Mouse (Mus musculus) induced T-regulatory cell, adult 2 months (primary cell): ENCODE measurements around the gene Pds5b.
"Not testable (repeated sequence)": the region's sequence is repeated elsewhere in the genome, so short reads cannot be mapped to it uniquely, and the experiment has no call there.

Experiments
- DNase-seq: peaks from one replicate; pipeline ENCODE4 v3.0.0-alpha.2; 2012; ENCODE audit warnings: low read depth

Pds5b gene

DNA sequence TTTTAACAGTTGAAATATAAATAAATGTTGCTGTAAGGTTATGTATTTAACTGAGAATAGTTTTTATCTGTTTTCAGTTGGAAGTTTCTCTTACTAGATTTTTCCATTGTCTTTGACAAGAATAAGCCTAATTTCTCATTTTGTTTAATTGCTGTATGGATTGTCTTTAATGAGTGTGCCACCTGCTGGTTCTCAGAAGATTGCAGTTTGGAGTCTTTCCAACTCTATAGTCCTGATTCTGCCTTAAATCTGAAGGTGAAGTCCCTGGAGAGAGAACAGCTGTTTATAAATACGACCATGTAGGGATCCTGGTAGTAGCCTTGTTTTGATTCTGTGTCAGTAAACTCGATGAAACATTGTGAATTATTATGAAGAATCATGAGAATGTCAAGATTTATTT, 29.2 kb downstream of the Pds5b start:
- peak; percentile 79 for DNase-seq

DNA sequence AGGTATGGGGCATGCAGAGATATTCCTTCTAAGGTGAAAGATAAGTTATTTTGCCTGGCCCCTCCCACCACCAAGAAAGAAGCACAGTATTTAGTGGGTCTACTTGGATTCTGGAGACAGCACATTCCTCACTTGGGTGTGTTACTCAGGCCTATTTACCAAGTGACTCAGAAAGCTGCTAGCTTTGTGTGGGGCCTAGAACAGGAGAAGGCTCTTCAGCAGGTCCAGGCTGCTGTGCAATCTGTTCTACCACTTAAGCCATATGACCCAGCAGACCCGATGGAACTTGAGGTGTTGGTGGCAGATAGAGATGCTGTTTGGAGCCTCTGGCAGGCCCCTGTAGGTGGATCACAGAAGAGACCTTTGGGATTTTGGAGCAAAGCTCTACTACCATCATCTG, 33.1 kb downstream of the Pds5b start:
- DNase-seq = not testable (repeated sequence)

DNA sequence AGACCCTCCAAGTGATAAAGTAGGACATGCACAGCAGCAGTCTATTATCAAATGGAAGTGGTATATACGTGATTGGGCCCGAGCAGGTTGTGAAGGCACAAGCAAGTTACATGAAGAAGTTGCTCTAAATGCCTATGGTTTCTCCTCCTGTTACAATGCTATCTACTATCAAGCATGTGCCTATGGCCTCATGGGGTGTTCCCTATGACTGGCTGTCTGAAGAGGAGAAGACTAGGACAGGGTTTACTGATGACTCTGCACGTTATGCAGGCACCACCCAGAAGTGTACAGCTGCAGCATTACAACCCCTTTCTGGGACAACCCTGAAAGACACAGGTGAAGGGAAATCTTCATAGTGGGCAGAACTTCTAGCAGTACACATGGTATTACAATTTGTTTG, 33.6 kb downstream of the Pds5b start:
- DNase-seq = not testable (repeated sequence)

DNA sequence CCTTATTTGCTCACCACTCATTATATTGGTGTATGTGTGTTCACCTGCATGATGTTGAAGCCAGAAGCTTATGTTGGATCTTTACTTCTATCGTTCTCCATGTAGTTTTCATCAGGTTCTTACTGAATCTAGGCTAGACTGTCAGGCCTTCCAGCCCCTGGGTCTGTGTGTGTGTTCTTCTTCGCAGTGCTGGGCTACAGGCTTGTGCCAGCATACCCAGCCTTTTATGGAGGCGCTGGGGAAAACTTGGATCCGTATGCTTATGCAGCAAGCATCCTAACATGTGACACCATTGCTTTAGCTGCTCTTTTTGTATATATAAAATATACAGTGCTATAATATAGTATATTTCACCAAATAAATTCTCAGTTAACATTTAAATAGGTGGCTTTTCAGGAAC, 38.0 kb downstream of the Pds5b start:
- no peak for DNase-seq

DNA sequence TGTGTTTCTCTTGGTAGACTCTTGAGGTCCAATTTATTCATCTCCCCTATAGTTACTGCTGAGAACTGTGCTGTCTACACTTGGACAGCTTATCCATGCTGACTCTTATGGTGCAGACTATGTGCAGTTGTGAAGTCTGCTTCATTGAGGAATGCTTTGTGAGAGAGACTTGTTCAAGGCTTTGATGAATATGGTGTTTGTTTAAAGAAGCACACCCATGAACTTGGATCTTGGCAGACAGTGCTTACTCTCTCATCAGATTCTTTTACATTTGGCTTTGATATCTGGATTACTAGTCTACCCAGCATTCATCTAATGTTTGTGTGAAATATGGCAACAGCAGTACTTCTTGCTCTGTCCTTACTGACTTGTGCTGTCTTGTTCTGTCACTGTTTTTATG, 39.9 kb downstream of the Pds5b start:
- DNase-seq = no peak

DNA sequence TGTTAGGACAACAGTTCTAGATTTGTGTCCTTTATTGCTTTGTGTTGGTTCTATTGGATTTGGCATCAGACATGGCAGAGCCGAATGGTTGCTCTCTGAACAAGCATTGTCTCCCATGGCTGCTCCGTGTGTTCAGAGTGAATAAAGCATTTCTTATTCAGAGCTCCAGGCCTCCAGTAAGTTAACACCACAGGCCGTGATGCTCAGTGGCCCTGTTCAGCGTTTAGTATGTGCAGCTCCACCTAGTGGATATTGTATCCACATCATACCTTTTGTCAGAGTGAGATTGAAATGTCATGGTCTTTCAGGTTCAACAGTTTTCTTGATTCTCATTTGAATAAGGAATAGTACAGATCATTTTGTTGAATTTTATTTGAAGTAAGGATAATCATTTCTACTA, 44.2 kb downstream of the Pds5b start:
- peak; percentile 63 for DNase-seq

DNA sequence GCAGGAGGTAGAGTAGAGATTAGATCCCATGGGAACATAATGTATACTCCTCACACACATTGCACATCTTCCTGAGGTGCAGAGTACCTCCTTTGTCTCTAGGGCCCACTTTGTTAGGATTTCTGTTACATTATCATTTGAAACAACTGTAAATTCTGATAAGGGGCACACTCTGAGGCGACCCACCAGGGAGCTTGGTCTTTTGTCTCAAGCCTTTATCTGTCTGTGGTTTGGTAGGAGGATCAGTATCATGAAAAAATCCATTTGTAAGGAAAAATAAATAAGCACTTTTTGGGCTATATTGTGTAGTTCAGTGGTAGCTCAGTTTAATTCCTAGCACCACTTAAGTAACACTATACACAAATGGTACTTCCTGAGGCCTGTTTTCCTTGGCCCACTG, 51.1 kb downstream of the Pds5b start:
- no peak for DNase-seq

DNA sequence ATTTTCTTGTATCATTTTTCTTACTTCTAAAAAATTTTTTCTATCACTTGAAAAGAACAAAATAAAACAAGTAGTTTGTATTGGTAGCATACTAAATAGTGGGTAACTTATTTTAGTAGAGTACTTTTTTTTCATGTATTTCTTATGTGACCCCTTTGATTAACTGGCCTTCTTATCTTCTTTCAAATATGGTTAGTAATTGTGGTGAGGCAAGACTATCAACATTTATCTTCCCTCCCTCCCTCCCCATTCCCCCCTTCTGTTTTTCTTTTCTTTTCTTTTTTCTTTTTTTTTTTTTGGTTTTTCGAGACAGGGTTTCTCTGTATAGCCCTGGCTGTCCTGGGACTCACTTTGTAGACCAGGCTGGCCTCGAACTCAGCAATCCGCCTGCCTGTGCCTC, 63.5 kb downstream of the Pds5b start:
- DNase-seq = not testable (repeated sequence)

DNA sequence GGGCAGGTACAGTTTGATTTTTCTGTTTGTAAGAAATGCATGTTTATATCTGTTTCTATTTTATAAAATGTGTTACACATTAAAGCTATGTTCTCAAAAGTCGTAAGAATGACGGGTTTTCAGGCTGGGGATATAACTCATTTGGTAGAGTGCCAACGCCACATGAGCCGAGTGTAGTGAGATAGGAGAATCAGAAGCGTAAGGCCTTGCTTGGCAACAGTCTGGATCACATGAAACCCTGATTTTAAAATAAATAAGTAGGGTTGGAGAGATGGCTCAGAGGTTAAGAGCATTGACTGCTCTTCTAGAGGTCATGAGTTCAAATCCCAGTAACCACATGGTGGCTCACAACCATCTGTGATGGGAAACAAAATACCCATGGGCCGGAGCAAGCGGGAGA, 65.8 kb downstream of the Pds5b start:
- no peak for DNase-seq

DNA sequence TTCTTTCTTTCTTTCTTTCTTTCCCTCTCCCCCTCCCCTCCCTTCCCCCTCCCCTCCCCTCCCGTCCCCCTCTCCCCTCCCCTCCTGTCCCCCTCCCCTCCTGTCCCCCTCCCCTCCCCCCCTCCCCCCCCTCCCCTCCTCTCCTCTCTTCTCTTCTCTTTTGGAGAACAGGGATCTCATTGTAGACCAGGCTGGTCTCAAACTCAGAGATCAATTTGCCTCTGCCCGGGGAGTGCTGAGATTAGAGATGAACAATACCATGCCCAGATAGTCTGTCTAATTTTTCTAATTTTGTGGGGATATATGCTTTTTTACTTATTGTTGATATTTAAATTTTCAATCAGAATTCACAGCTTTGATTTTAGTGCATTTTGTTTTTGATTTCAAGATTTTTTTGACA, 67.1 kb downstream of the Pds5b start:
- no peak for DNase-seq

DNA sequence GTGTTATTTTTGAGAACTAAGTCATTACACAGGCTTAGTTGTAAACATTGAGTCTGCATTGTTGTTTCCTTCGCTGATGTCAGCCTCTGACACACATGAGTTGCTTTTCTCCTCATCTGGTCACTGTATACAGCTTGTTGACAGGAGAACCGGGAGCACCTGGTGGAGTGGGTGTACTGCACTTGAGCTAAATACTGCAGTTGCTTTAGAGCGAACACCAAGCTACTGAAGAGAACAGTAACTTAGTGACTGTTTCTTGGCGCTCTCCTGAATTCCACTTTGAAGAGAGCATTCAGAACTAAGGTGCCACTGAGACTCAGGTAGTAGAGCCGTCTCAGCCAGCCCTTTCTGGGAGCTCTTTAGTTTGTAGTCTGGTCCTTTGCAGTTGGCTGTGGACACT, 83.1 kb downstream of the Pds5b start:
- DNase-seq = no peak

DNA sequence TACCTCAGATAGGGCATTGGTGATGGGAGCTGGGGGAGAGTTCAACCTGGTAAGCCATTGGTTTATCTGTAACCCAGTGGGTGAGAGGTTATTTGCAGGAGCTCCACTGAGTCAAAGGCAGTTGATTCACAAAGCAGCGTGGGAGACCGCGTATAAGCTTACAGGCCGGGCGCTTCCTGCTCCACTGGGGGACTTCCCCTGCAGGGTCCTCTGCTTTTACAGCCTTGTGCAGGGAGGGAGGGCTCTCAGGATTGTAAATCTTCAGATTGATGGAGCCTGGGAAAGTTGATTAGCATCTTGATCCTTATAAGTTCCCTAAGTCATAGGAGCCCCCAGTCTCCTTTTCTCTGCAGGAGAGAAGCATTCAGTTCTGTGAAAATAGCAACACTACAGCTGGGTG, 98.9 kb downstream of the Pds5b start:
- peak; percentile 41 for DNase-seq

DNA sequence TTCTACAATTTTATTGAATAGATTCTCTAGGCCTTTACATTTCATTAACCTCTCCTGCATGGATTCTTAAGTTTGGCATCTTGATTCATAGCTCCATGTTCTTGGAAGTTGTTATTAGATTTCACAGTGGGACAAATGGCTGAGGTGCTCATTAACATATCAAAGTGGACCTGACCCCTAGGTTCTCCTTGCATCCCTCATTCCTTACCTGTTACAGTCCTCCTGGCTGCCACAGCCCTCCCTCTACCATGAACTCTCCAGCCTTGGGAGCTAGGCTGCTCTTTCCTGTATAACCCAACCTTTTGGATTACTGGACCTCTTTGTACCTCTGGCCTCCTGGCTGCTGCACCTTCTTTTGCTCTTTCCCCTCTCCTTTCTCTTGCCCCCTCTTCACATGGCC, 99.5 kb downstream of the Pds5b start:
- DNase-seq = no peak

DNA sequence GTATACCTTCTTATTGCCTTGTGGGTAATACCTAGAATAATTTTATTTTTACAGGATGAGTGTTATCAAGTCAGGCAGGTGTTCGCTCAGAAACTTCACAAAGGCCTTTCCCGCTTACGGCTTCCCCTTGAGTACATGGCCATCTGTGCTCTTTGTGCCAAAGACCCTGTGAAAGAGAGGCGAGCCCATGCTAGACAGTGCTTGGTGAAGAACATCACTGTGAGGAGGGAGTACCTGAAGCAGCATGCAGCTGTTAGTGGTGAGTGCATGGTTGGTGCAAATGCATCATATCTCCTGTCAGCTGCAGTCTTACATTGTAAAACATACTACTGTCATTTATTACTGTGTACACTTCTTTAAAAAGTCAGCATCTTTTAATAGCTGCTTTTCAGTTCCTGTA, 114.7 kb downstream of the Pds5b start:
- DNase-seq = no peak

DNA sequence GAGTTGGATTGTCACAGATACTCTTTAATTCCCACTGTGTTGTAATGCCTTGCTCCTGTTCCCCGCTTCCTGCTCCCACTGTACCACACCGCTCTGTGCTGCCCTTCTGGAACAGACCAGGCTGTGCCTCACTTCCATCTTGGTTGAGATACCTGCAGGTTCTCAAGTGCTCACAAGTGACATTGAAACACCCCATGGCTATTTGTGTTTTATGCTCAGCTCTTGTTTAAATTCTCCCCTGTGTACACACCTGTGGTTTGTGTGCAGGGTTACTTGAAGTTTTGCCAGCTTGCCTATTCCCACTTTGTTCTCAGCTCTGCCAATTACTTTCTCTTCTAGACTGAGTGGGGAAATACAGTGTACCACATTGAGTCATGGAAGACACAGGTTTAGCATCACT, 115.5 kb downstream of the Pds5b start:
- DNase-seq = no peak

DNA sequence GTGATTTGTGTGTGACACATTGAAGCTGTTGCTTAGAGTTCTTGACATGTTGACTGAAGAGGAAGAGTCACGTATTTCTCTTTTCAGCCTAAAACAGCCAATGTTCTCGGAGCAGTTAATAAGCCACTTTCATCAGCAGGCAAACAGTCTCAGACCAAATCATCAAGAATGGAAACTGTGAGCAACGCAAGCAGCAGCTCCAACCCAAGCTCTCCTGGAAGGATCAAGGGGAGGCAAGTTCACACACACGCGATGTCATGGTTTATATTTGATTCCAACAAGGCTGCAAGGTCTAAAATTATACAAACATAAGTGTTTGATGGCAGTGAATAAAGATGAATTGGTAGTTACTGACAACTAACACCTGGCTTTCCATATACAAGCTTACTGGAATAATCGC, 120.6 kb downstream of the Pds5b start:
- DNase-seq = no peak

DNA sequence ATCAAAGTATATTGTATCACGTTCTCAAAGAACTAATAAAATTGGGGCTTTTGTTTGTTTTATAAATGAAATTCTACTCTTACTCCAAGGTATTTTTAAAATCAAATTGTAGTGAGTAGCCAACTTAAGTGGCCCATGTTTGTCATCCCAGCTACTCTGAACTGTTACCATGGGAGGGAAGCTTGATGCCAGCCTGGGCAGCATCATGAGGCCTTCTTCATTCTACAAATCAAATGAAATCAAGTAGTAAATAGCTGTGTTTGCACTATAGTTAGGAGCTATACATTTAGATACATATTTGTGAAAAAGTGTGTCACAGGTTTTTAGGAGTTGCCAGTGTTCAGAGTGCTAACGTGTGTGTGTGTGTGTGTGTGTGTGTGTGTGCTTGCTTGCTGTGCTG, 126.5 kb downstream of the Pds5b start:
- DNase-seq = no peak

DNA sequence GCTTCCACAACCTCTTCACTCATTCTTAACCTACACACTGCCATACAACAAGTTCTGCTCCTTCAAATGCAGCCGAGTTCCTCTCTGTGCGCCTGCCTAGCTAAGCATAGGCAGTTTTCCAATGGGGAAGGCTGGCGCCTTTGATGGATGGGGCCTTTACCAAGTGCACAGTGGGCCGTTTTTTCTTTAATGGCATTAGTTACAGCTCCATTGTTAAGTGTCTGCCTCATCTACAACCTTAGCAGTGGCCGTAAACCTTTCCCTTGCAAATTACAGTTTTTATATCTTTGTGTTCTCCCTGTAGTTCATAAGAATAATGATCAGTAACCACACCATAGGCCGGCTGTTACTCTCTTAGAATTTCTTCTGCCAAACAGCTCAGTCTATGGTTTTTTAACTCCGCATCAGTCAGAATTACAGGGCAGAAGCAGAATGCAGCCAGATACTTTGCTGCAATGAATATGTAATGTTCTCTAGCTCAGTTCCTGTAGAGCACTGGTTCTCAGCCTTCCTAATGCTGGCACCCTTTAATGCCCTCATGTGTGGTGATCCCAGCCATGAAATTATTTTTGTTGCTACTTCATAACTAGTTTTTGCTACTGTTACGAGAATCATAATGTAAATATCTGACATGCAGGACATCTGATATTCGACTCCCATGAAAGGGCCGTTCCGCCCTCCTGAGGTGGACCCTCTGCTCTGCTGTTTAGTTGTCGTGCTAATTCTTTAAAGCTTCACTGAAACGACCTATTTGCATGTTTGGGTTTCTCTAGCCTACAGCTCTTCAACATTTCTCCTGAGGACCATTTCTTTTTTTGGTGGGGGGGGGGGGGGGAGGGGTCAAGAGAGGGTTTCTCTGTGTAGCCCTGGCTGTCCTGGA, 140.8 kb downstream of the Pds5b start:
- no peak for DNase-seq

DNA sequence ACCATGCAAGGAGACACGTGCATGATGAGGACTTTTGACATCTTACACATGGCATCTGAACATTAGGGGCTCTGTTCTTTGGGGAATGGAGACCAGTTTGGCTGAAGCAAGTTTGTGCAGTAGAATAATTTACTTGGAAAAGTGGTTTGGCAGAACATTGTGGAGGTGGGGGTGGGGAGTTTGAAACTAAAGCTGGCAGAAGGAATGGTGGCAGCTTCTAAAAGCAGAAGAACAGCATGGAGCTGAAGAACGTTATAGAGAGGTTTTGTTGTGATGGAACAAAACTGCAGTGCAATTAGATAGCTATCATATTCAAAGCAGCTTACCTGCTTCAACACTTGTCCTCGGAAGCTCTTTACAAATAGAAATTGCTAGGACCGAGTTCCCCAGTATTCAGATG, 141.9 kb downstream of the Pds5b start:
- no peak for DNase-seq

DNA sequence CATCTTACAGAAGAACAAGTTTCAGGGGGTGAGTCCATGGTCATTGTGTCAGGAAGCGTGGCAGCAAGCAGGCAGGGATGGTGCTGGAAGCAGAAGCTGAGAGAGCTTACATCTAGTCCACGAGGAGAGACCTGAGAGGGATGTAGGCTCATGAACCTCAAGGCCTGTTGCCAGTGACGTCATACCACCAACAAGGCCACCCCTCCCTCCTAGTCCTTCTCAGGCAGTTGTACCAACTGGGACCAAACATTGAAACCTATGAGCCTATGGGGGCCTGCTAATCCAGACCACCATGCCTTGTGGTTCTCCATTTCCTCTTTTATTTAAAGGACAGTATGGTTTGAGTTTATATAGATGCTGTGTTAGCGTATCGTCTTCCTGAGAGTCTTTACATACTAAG, 143.2 kb downstream of the Pds5b start:
- no peak for DNase-seq

DNA sequence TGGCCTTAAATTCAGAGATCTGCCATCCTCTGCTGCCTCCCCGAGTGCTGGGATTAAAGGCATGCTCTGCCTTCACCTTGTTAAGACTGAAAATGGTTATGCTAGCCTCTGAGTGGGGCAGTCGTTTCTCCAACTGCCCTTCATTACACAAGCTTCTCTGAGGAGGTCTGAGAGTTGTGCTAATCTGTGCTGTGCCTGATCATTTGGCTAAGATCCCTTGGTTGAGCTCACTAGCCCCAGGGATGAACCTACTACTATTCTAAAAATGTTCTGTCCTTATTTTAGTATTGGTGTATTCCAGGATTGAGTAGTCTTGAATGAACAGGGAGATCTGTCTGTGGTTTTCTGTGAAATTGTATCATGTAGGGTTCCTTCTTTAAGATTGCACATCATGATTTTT, 144.5 kb downstream of the Pds5b start:
- DNase-seq = no peak

DNA sequence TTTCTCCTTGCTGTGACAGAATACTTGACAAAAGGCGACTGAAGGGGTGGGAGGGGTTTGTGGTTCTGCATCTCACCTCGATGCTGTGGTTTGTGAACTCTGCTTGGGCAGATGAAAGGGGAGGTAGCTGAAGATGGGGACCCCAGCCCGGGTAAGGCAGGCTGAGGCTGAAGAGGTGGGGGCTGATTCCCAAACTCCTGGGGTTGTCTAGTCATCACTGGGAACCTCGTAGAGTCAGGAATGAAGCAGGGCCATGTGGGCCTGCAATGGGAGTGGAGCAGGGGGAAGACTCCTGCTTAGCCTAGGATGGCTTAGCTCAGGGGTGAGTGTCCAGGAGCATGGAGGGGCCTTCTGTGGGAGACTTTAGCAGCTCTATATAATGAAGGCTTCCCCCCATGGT, 145.3 kb downstream of the Pds5b start:
- DNase-seq = no peak

DNA sequence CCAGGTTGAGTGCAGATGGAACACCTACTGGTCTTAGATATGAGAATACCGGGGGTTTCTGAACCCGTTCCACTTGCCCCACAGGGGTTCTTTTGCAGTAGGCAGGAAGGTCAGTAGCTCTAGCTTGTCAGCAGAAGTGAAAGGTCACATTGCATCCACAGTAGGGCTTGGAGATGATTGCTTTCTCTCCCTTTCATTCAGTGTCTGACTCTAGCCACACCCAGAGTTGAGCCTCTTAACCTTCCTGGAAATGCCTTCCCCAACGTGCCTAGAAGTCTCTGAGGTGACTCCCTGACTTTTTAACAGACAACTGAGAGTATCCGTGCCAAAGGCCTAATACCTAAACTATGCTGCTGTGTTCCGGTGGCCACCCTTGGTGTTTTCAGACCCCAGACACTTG, 146.0 kb downstream of the Pds5b start:
- no peak for DNase-seq

DNA sequence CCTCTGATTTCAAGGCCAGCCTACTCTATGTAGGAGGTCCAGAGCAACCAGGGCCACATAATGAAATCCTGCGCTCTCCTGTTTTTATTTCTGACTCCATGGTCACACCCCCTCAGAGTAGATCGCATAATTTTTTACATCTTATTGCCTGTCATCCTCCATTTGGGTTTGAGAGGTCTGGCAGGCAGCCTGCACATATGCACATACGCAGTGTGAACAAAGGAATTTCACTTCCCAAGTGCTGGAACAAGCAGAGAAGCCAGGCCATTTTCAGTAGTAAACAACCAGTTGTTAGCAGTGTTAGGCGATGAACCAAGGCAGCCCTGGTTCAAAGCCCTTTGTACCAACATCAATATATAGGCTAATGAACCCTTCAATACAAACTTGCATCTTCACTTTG, 147.6 kb downstream of the Pds5b start:
- DNase-seq = no peak
